Mouse (Mus musculus): ENCODE measurements around the gene Rfx3. TPM values are rescaled to one million over a fixed set of nuclear protein-coding genes. Genes with fewer than 3 reads are reported as not detected.

The Rfx3 gene
- total RNA-seq (2014; rRNA removed), result 26.4 and 36.7 TPM in 2 replicates
- 11.6 and 14.2 TPM in 2 replicates for polyA plus RNA-seq (2015; fragmentation: Nextera tagmentation; extraction: Ambion mirVana)

DNA sequence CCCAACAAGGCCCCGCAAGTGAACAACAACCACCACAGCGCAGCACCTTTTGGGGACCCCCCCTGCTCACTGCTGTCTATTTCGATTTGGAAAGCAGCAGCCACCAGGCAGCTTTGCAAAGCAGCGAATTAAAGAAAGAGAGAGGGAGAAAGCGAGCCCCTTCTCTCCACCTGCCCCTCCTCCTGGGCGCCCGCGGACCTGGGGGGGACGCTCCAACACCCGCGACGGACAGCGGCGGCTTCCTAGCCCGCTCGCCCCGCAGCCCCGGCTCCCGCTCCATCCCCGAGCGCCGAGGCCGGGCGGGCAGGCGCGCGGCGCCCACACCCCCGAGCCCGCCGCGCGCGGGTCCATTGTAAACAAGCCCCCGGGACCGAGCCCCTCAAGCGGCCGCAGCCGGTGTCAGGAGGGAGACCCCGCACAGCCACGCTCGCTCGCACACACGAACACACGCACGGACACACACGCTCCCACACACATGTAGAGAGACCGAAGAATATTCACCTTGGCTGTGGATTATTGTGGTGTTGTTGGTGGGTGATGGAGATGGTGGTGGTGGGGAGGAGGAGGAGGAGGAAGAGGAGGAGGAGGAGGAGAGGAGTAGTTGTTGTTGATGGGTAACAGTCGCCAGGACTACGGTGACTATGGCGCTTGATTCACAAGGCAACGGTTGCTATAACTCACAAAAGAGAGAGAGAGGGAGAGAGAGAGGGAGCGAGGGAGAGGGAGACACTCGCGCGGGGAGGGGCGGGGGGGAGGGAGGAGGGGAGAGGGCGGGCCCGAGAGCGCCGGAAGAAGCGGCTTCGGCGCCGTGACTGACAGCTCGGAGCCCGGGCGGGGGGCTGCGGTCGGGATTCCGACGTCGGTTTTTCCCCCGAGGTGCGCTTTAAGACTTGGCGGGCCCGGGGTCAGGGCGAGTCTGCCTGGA is at the start of gene Rfx3:
Gene Rfx3, minus strand, starts transcription at position 696 of the 925 bp plus-strand sequence.
- Histone ChIP-seq H3K4me3 (ENCODE audit: low read depth, low read length) (peak within 1 kb of the TSS; percentile 83), H3K4me1 (ENCODE audit: insufficient read depth, low read length) (no peaks in the 10 kb centered on the region), H3K36me3 (ENCODE audit: insufficient read depth, low read length) (no peaks in the 10 kb centered on the region), H3K9ac (replicated peaks; ENCODE audit: low read length, poor library complexity, severe bottlenecking) (peak within 1 kb of the TSS; percentile 87), H3K27ac (ENCODE audit: low read depth, low read length) (peak within 1 kb of the TSS; percentile 100), H3K9me3 (ENCODE audit: low read length) (no peaks in the 10 kb centered on the region), H3K4me2 (ENCODE audit: low read depth, low read length, poor library complexity, severe bottlenecking) (peak within 1 kb of the TSS; percentile 76), H3K27me3 (ENCODE audit: insufficient read depth, low read length) (no peaks in the 10 kb centered on the region)
- DNase-seq (ENCODE audit: low spot score) (peak; percentile 92), ATAC-seq (ENCODE audit: low FRiP score) (peak; percentile 91)
- WGBS, result under 1% methylated on average over 64 of the region's 78 CpGs
- no peak for TF ChIP-seq CTCF (IDR thresholded peaks at IDR 0.05)

- Histone ChIP-seq H3K4me3 (ENCODE audit: low read depth, low read length) (no peak overlapping the region), H3K27ac (ENCODE audit: low read depth, low read length) (no peak overlapping the region), H3K27me3 (ENCODE audit: insufficient read depth, low read length) (no peaks in the 10 kb centered on the region), H3K36me3 (ENCODE audit: insufficient read depth, low read length) (no peaks in the 10 kb centered on the region), H3K9me3 (ENCODE audit: low read length) (no peaks in the 10 kb centered on the region), H3K9ac (replicated peaks; ENCODE audit: low read length, poor library complexity, severe bottlenecking) (no peak overlapping the region), H3K4me1 (ENCODE audit: insufficient read depth, low read length) (no peaks in the 10 kb centered on the region), H3K4me2 (ENCODE audit: low read depth, low read length, poor library complexity, severe bottlenecking) (no peak overlapping the region)
- no peak for TF ChIP-seq CTCF (IDR thresholded peaks at IDR 0.05)
- ATAC-seq (ENCODE audit: low FRiP score) (no peak), DNase-seq (ENCODE audit: low spot score) (no peak)
- WGBS, result 79% methylated on average over 1 of the region's 1 CpGs
Measured at GRCm38 (mm10) chr19:28052058-28052457, 41.1 kb upstream of the Rfx3 start.

GRCm38 (mm10) chr19:28051571-28051970 is 40.6 kb upstream of the Rfx3 start:
- Histone ChIP-seq H3K4me3 (ENCODE audit: low read depth, low read length) (no peak overlapping the region), H3K9me3 (ENCODE audit: low read length) (no peaks in the 10 kb centered on the region), H3K4me1 (ENCODE audit: insufficient read depth, low read length) (no peaks in the 10 kb centered on the region), H3K27me3 (ENCODE audit: insufficient read depth, low read length) (no peaks in the 10 kb centered on the region), H3K27ac (ENCODE audit: low read depth, low read length) (no peak overlapping the region), H3K4me2 (ENCODE audit: low read depth, low read length, poor library complexity, severe bottlenecking) (no peak overlapping the region), H3K9ac (replicated peaks; ENCODE audit: low read length, poor library complexity, severe bottlenecking) (no peak overlapping the region), H3K36me3 (ENCODE audit: insufficient read depth, low read length) (no peaks in the 10 kb centered on the region)
- ATAC-seq (ENCODE audit: low FRiP score) (no peak), DNase-seq (ENCODE audit: low spot score) (no peak)
- 76% methylated on average over 5 of the region's 5 CpGs for WGBS
- no peak for TF ChIP-seq CTCF (IDR thresholded peaks at IDR 0.05)

GRCm38 (mm10) chr19:28049280-28049679 is 38.3 kb upstream of the Rfx3 start:
- Histone ChIP-seq H3K4me3 (ENCODE audit: low read depth, low read length) (no peak overlapping the region), H3K4me1 (ENCODE audit: insufficient read depth, low read length) (no peaks in the 10 kb centered on the region), H3K27me3 (ENCODE audit: insufficient read depth, low read length) (no peaks in the 10 kb centered on the region), H3K27ac (ENCODE audit: low read depth, low read length) (no peak overlapping the region), H3K36me3 (ENCODE audit: insufficient read depth, low read length) (no peaks in the 10 kb centered on the region), H3K9me3 (ENCODE audit: low read length) (no peaks in the 10 kb centered on the region), H3K4me2 (ENCODE audit: low read depth, low read length, poor library complexity, severe bottlenecking) (no peak overlapping the region), H3K9ac (replicated peaks; ENCODE audit: low read length, poor library complexity, severe bottlenecking) (no peak overlapping the region)
- no peak for TF ChIP-seq CTCF (IDR thresholded peaks at IDR 0.05)
- 93% methylated on average over 4 of the region's 4 CpGs for WGBS
- ATAC-seq (ENCODE audit: low FRiP score) (no peak), DNase-seq (ENCODE audit: low spot score) (no peak)

DNA sequence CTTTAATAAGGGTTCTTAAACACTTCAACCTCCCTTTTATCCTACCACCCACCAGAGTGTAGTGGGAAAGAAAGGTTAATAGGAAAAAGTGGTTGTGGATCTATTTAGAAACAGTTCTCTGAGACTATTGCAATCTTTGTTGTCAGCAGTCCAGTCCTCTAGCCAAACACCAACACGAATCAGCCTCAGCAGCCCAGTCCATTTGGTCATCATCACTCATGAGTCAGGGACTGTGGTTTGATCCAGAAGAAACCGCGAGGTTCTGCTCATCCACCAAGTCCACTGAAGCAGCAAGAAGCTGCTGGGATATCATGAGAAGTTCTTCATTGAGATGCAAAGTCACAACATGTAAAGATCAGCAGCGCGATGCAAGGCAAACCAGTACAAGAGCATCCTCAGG is 35.8 kb upstream of the Rfx3 start:
- TF ChIP-seq CTCF (IDR thresholded peaks at IDR 0.05), result no peak
- Histone ChIP-seq H3K4me3 (ENCODE audit: low read depth, low read length) (no peak overlapping the region), H3K4me2 (ENCODE audit: low read depth, low read length, poor library complexity, severe bottlenecking) (no peak overlapping the region), H3K9ac (replicated peaks; ENCODE audit: low read length, poor library complexity, severe bottlenecking) (no peak overlapping the region), H3K27me3 (ENCODE audit: insufficient read depth, low read length) (no peaks in the 10 kb centered on the region), H3K4me1 (ENCODE audit: insufficient read depth, low read length) (no peaks in the 10 kb centered on the region), H3K36me3 (ENCODE audit: insufficient read depth, low read length) (no peaks in the 10 kb centered on the region), H3K27ac (ENCODE audit: low read depth, low read length) (no peak overlapping the region), H3K9me3 (ENCODE audit: low read length) (no peaks in the 10 kb centered on the region)
- DNase-seq (ENCODE audit: low spot score), result no peak
- no peak for ATAC-seq (ENCODE audit: low FRiP score)
- 87% methylated on average over 5 of the region's 5 CpGs for WGBS

- ATAC-seq (ENCODE audit: low FRiP score) (no peak), DNase-seq (ENCODE audit: low spot score) (no peak)
- no peak for TF ChIP-seq CTCF (IDR thresholded peaks at IDR 0.05)
- no peaks in the 10 kb centered on the region for H3K4me1 ChIP-seq (ENCODE audit: insufficient read depth, low read length)
- H3K9me3 ChIP-seq (ENCODE audit: low read length), result no peaks in the 10 kb centered on the region
- no peak overlapping the region for H3K4me2 ChIP-seq (ENCODE audit: low read depth, low read length, poor library complexity, severe bottlenecking)
- H3K9ac ChIP-seq (replicated peaks; ENCODE audit: low read length, poor library complexity, severe bottlenecking), result no peak overlapping the region
- H3K4me3 ChIP-seq (ENCODE audit: low read depth, low read length), result no peak overlapping the region
- 88% methylated on average over 5 of the region's 5 CpGs for WGBS
- no peaks in the 10 kb centered on the region for H3K36me3 ChIP-seq (ENCODE audit: insufficient read depth, low read length)
- H3K27me3 ChIP-seq (ENCODE audit: insufficient read depth, low read length), result no peaks in the 10 kb centered on the region
- no peak overlapping the region for H3K27ac ChIP-seq (ENCODE audit: low read depth, low read length)
Measured at GRCm38 (mm10) chr19:28044950-28045349, 34.0 kb upstream of the Rfx3 start.

Measured in midbrain, postnatal 0 days (tissue).